Mouse (Mus musculus) neural tube, embryonic 11.5 days (tissue): ENCODE data around the gene Krtap1-5. TPM values are rescaled to one million over a fixed set of nuclear protein-coding genes. Genes with fewer than 3 reads are reported as not detected.
"Not testable (repeated sequence)": the region's sequence is repeated elsewhere in the genome, so short reads cannot be mapped to it uniquely, and the experiment has no call there.

Experiments
- ATAC-seq: fragments of 200-750 bp; cut with Nextera tagmentation; 2 replicates; pipeline ENCODE4 v1.8.0; 2017; ENCODE audit warnings: moderate number of reproducible peaks, mild to moderate bottlenecking, moderate TSS enrichment, moderate library complexity; ENCODE audit not compliant: insufficient read depth, low FRiP score, low TSS enrichment
- DNase-seq: peaks from one replicate; pipeline ENCODE4 v3.0.0-alpha.2; 2015; ENCODE audit warnings: low spot score
- H3K27ac ChIP-seq: fragments of 300-500 bp; sonication (generic); 2 replicates; pipeline ENCODE4 v1.5.1; 2014; ENCODE audit warnings: low read depth, mild to moderate bottlenecking, low read length
- H3K27me3 ChIP-seq: fragments of 300-500 bp; sonication (generic); 2 replicates; pipeline ENCODE4 v1.6.1; 2014; ENCODE audit warnings: mild to moderate bottlenecking, low read length, mixed read lengths; ENCODE audit not compliant: control insufficient read depth, insufficient read depth
- H3K36me3 ChIP-seq: fragments of 300-500 bp; sonication (generic); 2 replicates; pipeline ENCODE4 v1.6.1; 2014; ENCODE audit warnings: mild to moderate bottlenecking, low read length, moderate library complexity, mixed read lengths; ENCODE audit not compliant: control insufficient read depth, insufficient read depth
- H3K4me1 ChIP-seq: fragments of 300-500 bp; sonication (generic); 2 replicates; pipeline ENCODE4 v1.6.1; 2014; ENCODE audit warnings: low read length, mixed read lengths; ENCODE audit not compliant: control insufficient read depth, insufficient read depth
- H3K4me2 ChIP-seq: fragments of 300-500 bp; sonication (generic); 2 replicates; pipeline ENCODE4 v1.6.1; 2014; ENCODE audit warnings: low read depth, mild to moderate bottlenecking, moderate library complexity
- H3K4me3 ChIP-seq: fragments of 300-500 bp; sonication (generic); 2 replicates; pipeline ENCODE4 v1.5.1; 2014; ENCODE audit warnings: low read depth, low read length
- H3K9ac ChIP-seq: fragments of 300-500 bp; sonication (generic); 2 replicates; pipeline ENCODE4 v1.6.1; 2014; ENCODE audit warnings: mild to moderate bottlenecking, low read length
- H3K9me3 ChIP-seq: fragments of 300-500 bp; sonication (generic); 2 replicates; pipeline ENCODE4 v1.6.1; 2016; ENCODE audit warnings: low read length; ENCODE audit not compliant: control insufficient read depth
- WGBS: fragments of 180-500 bp; shearing (Covaris S2); extraction: QIAGEN DNeasy Blood & Tissue Kit; methylation state at CpG from one replicate; pipeline ENCODE4 v1.1.7; 2014; 5-methylcytosine and 5-hydroxymethylcytosine counted together
- polyA plus RNA-seq: library from polyadenylated mRNA; unstranded; fragments of >200 nt; fragmentation: Nextera tagmentation; extraction: Ambion mirVana; gene quantifications from 2 replicates; pipeline ENCODE4 v1.2.1, GENCODE M21; 2014

Krtap1-5 gene
- not detected in 2 replicates for polyA plus RNA-seq

DNA sequence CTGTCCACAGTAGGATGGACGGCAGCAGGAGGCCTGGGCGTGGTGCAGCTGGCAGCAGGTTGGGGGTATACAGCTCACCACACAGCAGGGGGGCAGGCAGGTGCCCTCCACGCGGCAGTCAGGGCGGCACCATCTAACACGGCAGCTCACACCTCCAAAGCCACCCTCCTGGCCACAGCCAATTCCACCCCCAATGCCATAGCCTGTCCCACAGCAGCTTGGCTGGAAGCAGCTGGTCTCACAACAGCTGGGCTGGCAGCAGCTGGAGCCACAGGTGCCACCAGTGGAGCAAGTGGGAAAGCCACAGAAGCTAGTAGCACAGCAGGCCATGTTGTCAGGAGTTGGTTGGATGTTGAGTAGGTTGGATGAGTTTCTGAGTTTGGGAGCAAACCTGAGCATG, at the start of gene Krtap1-5:
Krtap1-5 (minus strand) TSS at position 381 of the 400 bp plus-strand sequence.
- H3K4me1 ChIP-seq, result no peaks in the 10 kb centered on the region
- H3K4me3 ChIP-seq, result no peak within 1 kb of the TSS
- H3K27ac ChIP-seq, result no peak within 1 kb of the TSS
- ATAC-seq (no peak), DNase-seq (no peak)
- H3K9ac ChIP-seq, result no peak within 1 kb of the TSS
- H3K4me2 ChIP-seq, result no peak within 1 kb of the TSS
- WGBS, result 84% methylated on average over 6 of the region's 6 CpGs
- H3K9me3 ChIP-seq, result no peaks in the 10 kb centered on the region
- no peaks in the 10 kb centered on the region for H3K36me3 ChIP-seq
- no peaks in the 10 kb centered on the region for H3K27me3 ChIP-seq

- H3K27me3 ChIP-seq, result no peaks in the 10 kb centered on the region
- H3K36me3 ChIP-seq, result no peaks in the 10 kb centered on the region
- H3K9ac ChIP-seq, result no peak within 1 kb of the TSS
- ATAC-seq (no peak), DNase-seq (no peak)
- H3K9me3 ChIP-seq, result no peaks in the 10 kb centered on the region
- WGBS, result 84% methylated on average over 4 of the region's 4 CpGs
- no peaks in the 10 kb centered on the region for H3K4me1 ChIP-seq
- H3K4me3 ChIP-seq, result no peak within 1 kb of the TSS
- H3K27ac ChIP-seq, result no peak within 1 kb of the TSS
- no peak within 1 kb of the TSS for H3K4me2 ChIP-seq
Observed at GRCm38 (mm10) chr11:99628138-99628537, 47.3 kb upstream of the Krtap1-5 start, which contains the start of gene Krtap4-1. Gene Krtap4-1 (minus strand): TSS chr11:99628238.

DNA sequence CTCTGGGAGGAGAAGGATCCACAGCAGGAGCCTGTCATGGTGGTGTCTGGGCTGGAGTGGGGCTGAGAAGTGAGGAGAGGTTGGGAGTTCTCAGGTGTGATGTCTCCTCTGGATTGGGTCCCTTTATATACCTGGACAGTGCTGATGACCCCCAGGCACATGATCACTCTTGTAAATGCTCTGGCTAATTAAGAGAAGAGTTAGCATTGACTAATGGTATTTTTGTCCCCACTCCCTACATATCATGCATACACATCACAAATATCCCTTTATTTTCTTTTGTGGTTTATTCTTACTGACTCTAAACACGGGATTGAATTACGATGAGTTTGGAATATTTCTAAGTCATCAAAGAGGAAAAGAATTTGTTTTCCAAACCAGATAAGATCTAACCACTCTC, 39.5 kb upstream of the Krtap1-5 start, which contains the start of gene Gm11562:
Gm11562 (minus strand) TSS at position 101 of the 400 bp plus-strand sequence.
- H3K27me3 ChIP-seq, result no peaks in the 10 kb centered on the region
- no peaks in the 10 kb centered on the region for H3K9me3 ChIP-seq
- no peak within 1 kb of the TSS for H3K9ac ChIP-seq
- H3K27ac ChIP-seq, result no peak within 1 kb of the TSS
- ATAC-seq (no peak), DNase-seq (no peak)
- no peaks in the 10 kb centered on the region for H3K4me1 ChIP-seq
- H3K36me3 ChIP-seq, result no peaks in the 10 kb centered on the region
- no peak within 1 kb of the TSS for H3K4me3 ChIP-seq
- WGBS, result 93% methylated on average over 2 of the region's 2 CpGs
- no peak within 1 kb of the TSS for H3K4me2 ChIP-seq

GRCm38 (mm10) chr11:99614796-99615363, 34.1 kb upstream of the Krtap1-5 start, which contains the start of gene Krtap2-4:
Gene Krtap2-4 (minus strand): TSS chr11:99614846.
- Histone ChIP-seq H3K9me3 (no peaks in the 10 kb centered on the region), H3K36me3 (no peaks in the 10 kb centered on the region), H3K27me3 (no peaks in the 10 kb centered on the region), H3K4me2 (no peak within 1 kb of the TSS), H3K4me1 (no peaks in the 10 kb centered on the region), H3K27ac (no peak within 1 kb of the TSS), H3K9ac (no peak within 1 kb of the TSS), H3K4me3 (no peak within 1 kb of the TSS)
- DNase-seq (no peak), ATAC-seq (no peak)
- 78% methylated on average over 3 of the region's 3 CpGs for WGBS

GRCm38 (mm10) chr11:99610089-99610488, 29.3 kb upstream of the Krtap1-5 start, which contains the start of gene Gm11937:
Gene Gm11937 (minus strand): TSS chr11:99610189.
- not testable (repeated sequence) for H3K27ac ChIP-seq, DNase-seq, H3K9ac ChIP-seq, H3K4me1 ChIP-seq, H3K9me3 ChIP-seq, H3K27me3 ChIP-seq, H3K4me3 ChIP-seq, H3K4me2 ChIP-seq, ATAC-seq, H3K36me3 ChIP-seq
- 76% methylated on average over 1 of the region's 2 CpGs for WGBS

DNA sequence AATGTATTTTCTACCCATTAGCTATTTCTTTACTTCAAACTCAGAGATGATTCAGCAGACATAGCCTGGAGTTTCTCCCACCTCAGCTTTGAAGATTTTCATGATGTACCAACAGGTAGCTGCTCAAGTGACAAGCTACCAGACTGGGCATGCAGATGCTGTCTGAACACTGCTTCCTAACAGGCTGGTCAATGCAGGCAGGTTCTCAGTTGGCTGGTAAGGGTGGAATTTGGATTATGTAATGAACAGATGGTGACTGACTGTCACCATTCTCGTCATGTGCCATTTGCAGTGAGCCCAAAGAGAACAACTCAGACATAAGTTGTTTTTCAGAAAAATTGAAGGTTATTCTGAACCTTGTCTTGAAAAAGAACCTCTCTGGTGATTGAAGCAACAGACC, 28.3 kb upstream of the Krtap1-5 start:
- Histone ChIP-seq H3K4me2 (no peak overlapping the region), H3K27me3 (no peaks in the 10 kb centered on the region), H3K4me3 (no peak overlapping the region), H3K9me3 (no peaks in the 10 kb centered on the region), H3K36me3 (no peaks in the 10 kb centered on the region), H3K27ac (no peak overlapping the region), H3K9ac (no peak overlapping the region), H3K4me1 (no peaks in the 10 kb centered on the region)
- WGBS, result 78% methylated on average over 1 of the region's 1 CpGs
- DNase-seq, result no peak
- no peak for ATAC-seq

- H3K9me3 ChIP-seq, DNase-seq, H3K27me3 ChIP-seq, H3K4me1 ChIP-seq, H3K4me2 ChIP-seq, H3K27ac ChIP-seq, ATAC-seq, H3K36me3 ChIP-seq, H3K4me3 ChIP-seq, H3K9ac ChIP-seq: not testable (repeated sequence)
- WGBS, result 69% methylated on average over 1 of the region's 1 CpGs
Observed at GRCm38 (mm10) chr11:99603208-99603607, 22.4 kb upstream of the Krtap1-5 start, which contains the start of gene Gm11938. Gene Gm11938 (minus strand): TSS chr11:99603308.

DNA sequence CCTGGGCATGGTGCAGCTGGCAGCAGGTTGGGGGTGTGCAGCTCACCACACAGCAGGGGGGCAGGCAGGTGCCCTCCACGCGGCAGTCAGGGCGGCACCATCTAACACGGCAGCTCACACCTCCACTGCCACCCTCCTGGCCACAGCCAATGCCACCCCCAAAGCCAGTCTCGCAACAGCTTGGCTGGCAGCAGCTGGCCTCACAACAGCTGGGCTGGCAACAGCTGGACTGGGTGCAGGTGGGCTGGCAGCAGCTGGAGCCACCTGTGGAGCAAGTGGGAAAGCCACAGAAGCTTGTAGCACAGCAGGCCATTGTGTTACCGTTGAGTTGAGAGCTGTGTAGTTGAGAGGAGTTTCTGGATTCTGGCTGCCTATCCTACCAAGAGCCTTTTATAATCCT, 16.9 kb upstream of the Krtap1-5 start, which contains the start of gene Krtap9-3:
Krtap9-3 (minus strand) TSS at position 364 of the 400 bp plus-strand sequence.
- not testable (repeated sequence) for ATAC-seq, DNase-seq, H3K4me1 ChIP-seq, H3K4me2 ChIP-seq, H3K9me3 ChIP-seq, H3K27ac ChIP-seq, H3K36me3 ChIP-seq, H3K9ac ChIP-seq, H3K4me3 ChIP-seq, H3K27me3 ChIP-seq
- WGBS, result 84% methylated on average over 6 of the region's 6 CpGs

DNA sequence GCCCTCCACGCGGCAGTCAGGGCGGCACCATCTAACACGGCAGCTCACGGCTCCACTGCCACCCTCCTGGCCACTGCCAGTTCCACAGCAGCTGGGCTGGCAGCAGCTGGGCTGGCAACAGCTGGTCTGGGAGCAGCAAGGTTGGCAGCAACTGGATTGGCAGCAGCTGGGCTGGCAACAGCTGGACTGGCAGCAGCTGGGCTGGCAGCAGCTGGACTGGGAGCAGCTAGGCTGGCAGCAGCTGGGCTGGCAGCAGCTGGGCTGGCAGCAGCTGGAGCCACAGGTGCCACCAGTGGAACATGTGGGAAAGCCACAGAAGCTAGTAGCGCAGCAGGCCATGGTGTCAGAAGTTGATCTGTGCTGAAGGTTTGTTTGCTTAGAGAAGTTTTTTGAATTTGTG, 10.2 kb upstream of the Krtap1-5 start, which contains the start of gene Krtap1-3:
Krtap1-3 (minus strand) TSS at position 359 of the 400 bp plus-strand sequence.
- WGBS, result 85% methylated on average over 6 of the region's 6 CpGs
- no peak within 1 kb of the TSS for H3K27ac ChIP-seq
- ATAC-seq (no peak), DNase-seq (no peak)
- no peak within 1 kb of the TSS for H3K9ac ChIP-seq
- H3K27me3 ChIP-seq, result no peaks in the 10 kb centered on the region
- H3K9me3 ChIP-seq, result no peaks in the 10 kb centered on the region
- H3K4me1 ChIP-seq, result no peaks in the 10 kb centered on the region
- no peaks in the 10 kb centered on the region for H3K36me3 ChIP-seq
- no peak within 1 kb of the TSS for H3K4me3 ChIP-seq
- H3K4me2 ChIP-seq, result no peak within 1 kb of the TSS
